Mouse (Mus musculus): ENCODE measurements around the gene Gm10181. TPM values are rescaled to one million over a fixed set of nuclear protein-coding genes. Genes with fewer than 3 reads are reported as not detected.

The Gm10181 gene
- polyA plus RNA-seq (2016; fragmentation: Nextera tagmentation; extraction: Ambion mirVana), result not detected in 2 replicates

GRCm38 (mm10) chr9:25089122-25089521 lies at the start of gene Gm10181:
Gene Gm10181 (plus strand): TSS chr9:25089422.
- Histone ChIP-seq H3K4me1 (replicated peaks) (no peaks in the 10 kb centered on the region), H3K4me3 (no peak within 1 kb of the TSS), H3K9me3 (no peaks in the 10 kb centered on the region), H3K36me3 (no peaks in the 10 kb centered on the region), H3K27me3 (ENCODE audit: insufficient read depth, poor library complexity, severe bottlenecking) (no peaks in the 10 kb centered on the region), H3K27ac (no peak within 1 kb of the TSS)
- no peak for DNase-seq (ENCODE audit: low spot score)
- WGBS, result 79% methylated on average over 2 of the region's 2 CpGs

GRCm38 (mm10) chr9:25041665-25042064 lies 47.6 kb upstream of the Gm10181 start:
- WGBS, result 26% methylated on average over 6 of the region's 6 CpGs
- Histone ChIP-seq H3K27me3 (ENCODE audit: insufficient read depth, poor library complexity, severe bottlenecking) (no peaks in the 10 kb centered on the region), H3K36me3 (no peaks in the 10 kb centered on the region)

GRCm38 (mm10) chr9:25042162-25043111 lies 46.8 kb upstream of the Gm10181 start:
- H3K4me3 ChIP-seq, result no peak overlapping the region
- WGBS, result 80% methylated on average over 15 of the region's 15 CpGs
- no peaks in the 10 kb centered on the region for H3K9me3 ChIP-seq
- no peaks in the 10 kb centered on the region for H3K36me3 ChIP-seq
- no peaks in the 10 kb centered on the region for H3K4me1 ChIP-seq (replicated peaks)
- DNase-seq (ENCODE audit: low spot score), result no peak
- H3K27me3 ChIP-seq (ENCODE audit: insufficient read depth, poor library complexity, severe bottlenecking), result no peaks in the 10 kb centered on the region
- no peak overlapping the region for H3K27ac ChIP-seq

More at GRCm38 (mm10) chr9:25041665-25042064, 47.6 kb upstream of the Gm10181 start:
- no peaks in the 10 kb centered on the region for H3K4me1 ChIP-seq (replicated peaks)
- no peaks in the 10 kb centered on the region for H3K9me3 ChIP-seq
- H3K4me3 ChIP-seq, result no peak overlapping the region
- H3K27ac ChIP-seq, result no peak overlapping the region
- DNase-seq (ENCODE audit: low spot score), result peak; percentile 20

- DNase-seq (ENCODE audit: low spot score), result no peak
- no peaks in the 10 kb centered on the region for H3K4me1 ChIP-seq (replicated peaks)
- WGBS, result 85% methylated on average over 3 of the region's 3 CpGs
- no peaks in the 10 kb centered on the region for H3K27me3 ChIP-seq (ENCODE audit: insufficient read depth, poor library complexity, severe bottlenecking)
- H3K36me3 ChIP-seq, result no peaks in the 10 kb centered on the region
- no peak overlapping the region for H3K4me3 ChIP-seq
- H3K9me3 ChIP-seq, result no peaks in the 10 kb centered on the region
- H3K27ac ChIP-seq, result no peak overlapping the region
These were observed 44.9 kb upstream of the Gm10181 start for GRCm38 (mm10) chr9:25044325-25044724.

- Histone ChIP-seq H3K4me1 (replicated peaks) (no peaks in the 10 kb centered on the region), H3K9me3 (no peaks in the 10 kb centered on the region), H3K27ac (no peak overlapping the region), H3K4me3 (no peak overlapping the region), H3K36me3 (no peaks in the 10 kb centered on the region), H3K27me3 (ENCODE audit: insufficient read depth, poor library complexity, severe bottlenecking) (no peaks in the 10 kb centered on the region)
- no peak for DNase-seq (ENCODE audit: low spot score)
- 25% methylated on average over 2 of the region's 2 CpGs for WGBS
These were observed 40.9 kb upstream of the Gm10181 start for GRCm38 (mm10) chr9:25048289-25048688.

GRCm38 (mm10) chr9:25048940-25049339 lies 40.3 kb upstream of the Gm10181 start:
- H3K27me3 ChIP-seq (ENCODE audit: insufficient read depth, poor library complexity, severe bottlenecking), result no peaks in the 10 kb centered on the region
- DNase-seq (ENCODE audit: low spot score), result no peak
- no peaks in the 10 kb centered on the region for H3K4me1 ChIP-seq (replicated peaks)
- no peaks in the 10 kb centered on the region for H3K9me3 ChIP-seq
- H3K27ac ChIP-seq, result no peak overlapping the region
- H3K36me3 ChIP-seq, result no peaks in the 10 kb centered on the region
- H3K4me3 ChIP-seq, result no peak overlapping the region
- 79% methylated on average over 2 of the region's 2 CpGs for WGBS

GRCm38 (mm10) chr9:25051901-25052300 lies 37.3 kb upstream of the Gm10181 start:
- no peak overlapping the region for H3K4me3 ChIP-seq
- WGBS, result 61% methylated on average over 4 of the region's 4 CpGs
- H3K27me3 ChIP-seq (ENCODE audit: insufficient read depth, poor library complexity, severe bottlenecking), result no peaks in the 10 kb centered on the region
- no peaks in the 10 kb centered on the region for H3K9me3 ChIP-seq
- no peaks in the 10 kb centered on the region for H3K36me3 ChIP-seq
- no peak overlapping the region for H3K27ac ChIP-seq
- peaks cover 4% of the 10 kb centered on the region; the same call in 1 of the 2 replicates for H3K4me1 ChIP-seq (replicated peaks)
- no peak for DNase-seq (ENCODE audit: low spot score)

GRCm38 (mm10) chr9:25055650-25056376 lies 33.4 kb upstream of the Gm10181 start:
- H3K27me3 ChIP-seq (ENCODE audit: insufficient read depth, poor library complexity, severe bottlenecking), result no peaks in the 10 kb centered on the region
- H3K9me3 ChIP-seq, result no peaks in the 10 kb centered on the region
- peaks cover 15% of the 10 kb centered on the region; the same call in 1 of the 2 replicates for H3K4me1 ChIP-seq (replicated peaks)
- no peak overlapping the region for H3K4me3 ChIP-seq
- no peaks in the 10 kb centered on the region for H3K36me3 ChIP-seq
- H3K27ac ChIP-seq, result no peak overlapping the region
- no peak for DNase-seq (ENCODE audit: low spot score)

- H3K4me1 ChIP-seq (replicated peaks), result peaks cover 15% of the 10 kb centered on the region; the same call in 1 of the 2 replicates
- no peak overlapping the region for H3K4me3 ChIP-seq
- H3K36me3 ChIP-seq, result no peaks in the 10 kb centered on the region
- WGBS, result 58% methylated on average over 3 of the region's 3 CpGs
- H3K9me3 ChIP-seq, result no peaks in the 10 kb centered on the region
- H3K27ac ChIP-seq, result no peak overlapping the region
- DNase-seq (ENCODE audit: low spot score), result peak; percentile 4
- H3K27me3 ChIP-seq (ENCODE audit: insufficient read depth, poor library complexity, severe bottlenecking), result no peaks in the 10 kb centered on the region
These were observed 30.5 kb upstream of the Gm10181 start for GRCm38 (mm10) chr9:25058726-25059125.

GRCm38 (mm10) chr9:25072666-25073065 lies 16.6 kb upstream of the Gm10181 start:
- Histone ChIP-seq H3K9me3 (no peaks in the 10 kb centered on the region), H3K36me3 (no peaks in the 10 kb centered on the region)
- 88% methylated on average over 1 of the region's 1 CpGs for WGBS

GRCm38 (mm10) chr9:25075977-25076376 lies 13.2 kb upstream of the Gm10181 start:
- no peaks in the 10 kb centered on the region for H3K36me3 ChIP-seq
- 77% methylated on average over 3 of the region's 3 CpGs for WGBS
- H3K4me3 ChIP-seq, result no peak overlapping the region
- DNase-seq (ENCODE audit: low spot score), result no peak
- no peaks in the 10 kb centered on the region for H3K27me3 ChIP-seq (ENCODE audit: insufficient read depth, poor library complexity, severe bottlenecking)
- H3K27ac ChIP-seq, result no peak overlapping the region
- H3K4me1 ChIP-seq (replicated peaks), result no peaks in the 10 kb centered on the region
- no peaks in the 10 kb centered on the region for H3K9me3 ChIP-seq

More at GRCm38 (mm10) chr9:25072666-25073065, 16.6 kb upstream of the Gm10181 start:
- no peaks in the 10 kb centered on the region for H3K27me3 ChIP-seq (ENCODE audit: insufficient read depth, poor library complexity, severe bottlenecking)
- H3K4me1 ChIP-seq (replicated peaks), result no peaks in the 10 kb centered on the region
- no peak for DNase-seq (ENCODE audit: low spot score)
- no peak overlapping the region for H3K27ac ChIP-seq
- no peak overlapping the region for H3K4me3 ChIP-seq

GRCm38 (mm10) chr9:25076505-25076904 lies 12.7 kb upstream of the Gm10181 start:
- H3K4me1 ChIP-seq (replicated peaks), result no peaks in the 10 kb centered on the region
- no peak for DNase-seq (ENCODE audit: low spot score)
- no peak overlapping the region for H3K4me3 ChIP-seq
- H3K27me3 ChIP-seq (ENCODE audit: insufficient read depth, poor library complexity, severe bottlenecking), result no peaks in the 10 kb centered on the region
- WGBS, result 88% methylated on average over 1 of the region's 1 CpGs
- no peak overlapping the region for H3K27ac ChIP-seq
- no peaks in the 10 kb centered on the region for H3K9me3 ChIP-seq
- no peaks in the 10 kb centered on the region for H3K36me3 ChIP-seq

- Histone ChIP-seq H3K9me3 (no peaks in the 10 kb centered on the region), H3K27me3 (ENCODE audit: insufficient read depth, poor library complexity, severe bottlenecking) (no peaks in the 10 kb centered on the region), H3K4me1 (replicated peaks) (no peaks in the 10 kb centered on the region), H3K4me3 (no peak overlapping the region), H3K27ac (no peak overlapping the region), H3K36me3 (no peaks in the 10 kb centered on the region)
- WGBS, result 68% methylated on average over 1 of the region's 1 CpGs
- no peak for DNase-seq (ENCODE audit: low spot score)
These were observed 1.6 kb downstream of the Gm10181 start for GRCm38 (mm10) chr9:25090853-25091252.
